In the genomic region with DNA sequence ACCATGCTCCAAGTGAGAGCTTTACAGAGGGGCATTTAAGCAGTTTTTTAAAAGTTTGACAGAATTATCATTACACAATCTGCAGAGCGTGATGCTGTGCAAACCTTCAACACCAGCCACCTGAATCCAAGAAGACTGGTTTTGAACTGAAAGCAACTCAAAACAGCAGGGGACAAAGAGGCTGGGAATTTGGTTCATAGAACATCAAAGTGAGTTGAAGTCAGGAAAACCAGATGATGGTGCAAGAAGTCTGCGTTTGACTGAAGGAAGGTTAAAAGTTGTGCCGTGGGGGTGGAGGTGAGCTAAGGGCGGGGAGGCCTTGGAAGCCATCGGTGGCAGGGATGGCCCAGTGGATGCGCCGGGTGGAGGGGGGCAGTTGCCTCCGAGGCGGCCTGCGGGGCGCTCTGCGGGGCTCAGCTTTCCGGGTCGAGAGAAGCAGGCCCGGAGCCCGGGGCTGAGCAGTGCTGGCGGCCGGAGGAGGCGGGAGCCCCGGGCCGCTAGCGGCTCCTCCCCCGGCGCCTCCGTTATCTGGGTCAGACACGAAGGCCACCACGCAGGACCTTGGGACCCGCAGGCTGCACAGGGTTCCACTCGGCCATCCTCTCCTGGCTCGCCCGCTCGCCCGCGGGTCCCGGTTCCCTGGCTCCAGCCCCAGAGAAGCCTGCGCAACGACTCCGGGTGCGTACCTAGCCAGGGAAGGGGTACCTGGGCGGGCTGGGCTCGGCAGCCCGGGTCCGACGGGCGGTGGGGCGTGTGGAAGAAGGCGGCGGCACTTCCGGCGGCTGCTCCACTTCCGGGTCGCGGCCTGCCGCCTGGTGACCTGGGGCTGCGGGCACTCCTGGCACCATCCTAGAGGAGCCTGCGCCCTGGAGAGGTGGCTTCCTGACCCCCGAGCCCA, we compare ENCODE assay signal across 7 mouse cellular contexts. TPM values are rescaled to one million over a fixed set of nuclear protein-coding genes. Genes with fewer than 3 reads are reported as not detected.
DNase-seq lines count a peak whose midpoint lies in the region; ATAC-seq and TF ChIP-seq lines count a peak whose summit lies in the region.

No protein-coding gene starts in this region.

- H3K27me3 ChIP-seq in embryonic facial prominence, embryonic 12.5 days = no peaks in the 10 kb centered on the region
- no peaks in the 10 kb centered on the region for H3K27me3 ChIP-seq in heart, adult 2 months (ENCODE audit: control insufficient read depth, insufficient read depth, low read length)
- no peaks in the 10 kb centered on the region for H3K27me3 ChIP-seq in limb, embryonic 13.5 days
- no peaks in the 10 kb centered on the region for H3K27me3 ChIP-seq in midbrain, embryonic 15.5 days (replicated peaks)

- peak overlapping the region; percentile 84 for H3K4me2 ChIP-seq in embryonic facial prominence, embryonic 12.5 days (replicated peaks)
- peak overlapping the region; percentile 76 for H3K4me2 ChIP-seq in limb, embryonic 13.5 days (replicated peaks)
- peak overlapping the region; percentile 74 for H3K4me2 ChIP-seq in midbrain, embryonic 15.5 days

- ATAC-seq in embryonic facial prominence, embryonic 12.5 days (ENCODE audit: insufficient number of reproducible peaks, insufficient read depth, low FRiP score, low TSS enrichment) = peak; percentile 85
- peak; percentile 91 for ATAC-seq in limb, embryonic 13.5 days (ENCODE audit: low FRiP score, low read depth)
- peak; percentile 98 for ATAC-seq in midbrain, embryonic 15.5 days (replicated peaks)

- no peak for TF ChIP-seq POLR2A in heart, adult 2 months (IDR thresholded peaks at IDR 0.05; ENCODE audit: insufficient read depth, low read depth, low read length)

- no peak for TF ChIP-seq CTCF in heart, adult 2 months (IDR thresholded peaks at IDR 0.05)

- WGBS in embryonic facial prominence, embryonic 12.5 days = 2% methylated on average over 41 of the region's 57 CpGs
- 2% methylated on average over 56 of the region's 57 CpGs for WGBS in heart, adult 2 months
- 2% methylated on average over 57 of the region's 57 CpGs for WGBS in limb, embryonic 13.5 days
- 2% methylated on average over 53 of the region's 57 CpGs for WGBS in midbrain, embryonic 15.5 days

- no peaks in the 10 kb centered on the region for H3K36me3 ChIP-seq in embryonic facial prominence, embryonic 12.5 days
- H3K36me3 ChIP-seq in heart, adult 2 months (ENCODE audit: control insufficient read depth, insufficient read depth, low read length) = no peaks in the 10 kb centered on the region
- H3K36me3 ChIP-seq in limb, embryonic 13.5 days = no peaks in the 10 kb centered on the region
- H3K36me3 ChIP-seq in midbrain, embryonic 15.5 days (replicated peaks) = no peaks in the 10 kb centered on the region

- H3K9me3 ChIP-seq in embryonic facial prominence, embryonic 12.5 days = no peaks in the 10 kb centered on the region
- no peaks in the 10 kb centered on the region for H3K9me3 ChIP-seq in limb, embryonic 13.5 days
- no peaks in the 10 kb centered on the region for H3K9me3 ChIP-seq in midbrain, embryonic 15.5 days

- DNase-seq in adrenal gland, postnatal 36 days = peak; percentile 90 to 91
- peak; percentile 83 to 87 for DNase-seq in heart, adult 2 months
- DNase-seq in kidney, adult 8-10 months = peak; percentile 61 to 70
- DNase-seq in spleen, adult 18-20 months = peak; percentile 54 to 71

- intact Hi-C loops in heart, adult 2 months (cut with DNase I) = no loop called here

- H3K9ac ChIP-seq in embryonic facial prominence, embryonic 12.5 days = peak overlapping the region; percentile 79
- H3K9ac ChIP-seq in heart, adult 2 months (ENCODE audit: low read depth, low read length) = peak overlapping the region; percentile 92
- peak overlapping the region; percentile 88 for H3K9ac ChIP-seq in limb, embryonic 13.5 days
- H3K9ac ChIP-seq in midbrain, embryonic 15.5 days = peak overlapping the region; percentile 87

- no peak for TF ChIP-seq EP300 in heart, adult 2 months (IDR thresholded peaks at IDR 0.05; ENCODE audit: insufficient read depth, low read depth, low read length)

- peak overlapping the region; percentile 86 for H3K27ac ChIP-seq in embryonic facial prominence, embryonic 12.5 days
- H3K27ac ChIP-seq in heart, adult 2 months = peak overlapping the region; percentile 86
- peak overlapping the region; percentile 87 for H3K27ac ChIP-seq in limb, embryonic 13.5 days
- peak overlapping the region; percentile 91 for H3K27ac ChIP-seq in midbrain, embryonic 15.5 days

- H3K79me2 ChIP-seq in heart, adult 2 months (replicated peaks; ENCODE audit: control insufficient read depth, insufficient read depth, low read length) = no peaks in the 10 kb centered on the region

- H3K4me1 ChIP-seq in embryonic facial prominence, embryonic 12.5 days = 0 out of 2 replicates have a peak, but pooled peaks cover 3% of the 10 kb centered on the region
- H3K4me1 ChIP-seq in heart, adult 2 months (ENCODE audit: control insufficient read depth, insufficient read depth, low read length) = no peaks in the 10 kb centered on the region; the same call in 1 of the 2 replicates
- H3K4me1 ChIP-seq in limb, embryonic 13.5 days = 0 out of 2 replicates have a peak, but pooled peaks cover 5% of the 10 kb centered on the region
- peaks cover 7% of the 10 kb centered on the region for H3K4me1 ChIP-seq in midbrain, embryonic 15.5 days

- H3K4me3 ChIP-seq in embryonic facial prominence, embryonic 12.5 days = peak overlapping the region; percentile 76
- H3K4me3 ChIP-seq in heart, adult 2 months = peak overlapping the region; percentile 73
- peak overlapping the region; percentile 68 for H3K4me3 ChIP-seq in limb, embryonic 13.5 days
- H3K4me3 ChIP-seq in midbrain, embryonic 15.5 days = peak overlapping the region; percentile 91

RNA-seq across cellular contexts. Expression of a gene that starts 3.3 kb away (rescaled TPM):
- 100 to 1,000 TPM; 287 to 356 TPM for total RNA-seq in adrenal gland, postnatal 36 days (2021)
- 12.1 and 12.3 TPM in 2 replicates for polyA plus RNA-seq in embryonic facial prominence, embryonic 12.5 days (2016; fragmentation: Nextera tagmentation; extraction: Ambion mirVana)
- total RNA-seq in heart, adult 2 months (2021) = 10 to 100 TPM in 1 of 2 experiments, 1 to 10 TPM in 1; 9.5 to 12.5 TPM
- polyA plus RNA-seq in heart, adult 2 months (2012; rRNA removed) = 3.5 and 6.9 TPM in 2 replicates
- polyA plus RNA-seq in limb, embryonic 13.5 days (2015; fragmentation: Nextera tagmentation; extraction: Ambion mirVana) = 10.7 and 12.5 TPM in 2 replicates
- polyA plus RNA-seq in midbrain, embryonic 15.5 days (2015; fragmentation: Nextera tagmentation; extraction: Ambion mirVana) = 8.6 and 8.8 TPM in 2 replicates

Comparison
In these comparisons a context has a peak if more than half of its experiments do, and no peak if none do; other contexts are left out.
1. Peak in every context shown above with its lines: DNase-seq, ATAC-seq, H3K4me3 ChIP-seq and H3K27ac ChIP-seq.